Mouse (Mus musculus) cerebellum, postnatal 36 days (tissue): Measurements from ENCODE around the gene Rfx4.

ENCODE experiments used
- DNase-seq, 2 experiments: peaks; one replicate each; pipeline ENCODE4 v3.0.0; 2021 to 2022; ENCODE audit warnings: mixed read lengths in 2 of 2

Gene Rfx4

GRCm38 (mm10) chr10:84913148-84913547, 157.3 kb downstream of the Rfx4 start:
- no peak for DNase-seq

GRCm38 (mm10) chr10:84915476-84915875, 159.6 kb downstream of the Rfx4 start:
- no peak for DNase-seq

- DNase-seq: peak; percentile 95 to 96
These were observed 161.2 kb downstream of the Rfx4 start, which contains the start of gene Ric8b for GRCm38 (mm10) chr10:84916810-84917730. Gene Ric8b, plus strand, starts transcription at chr10:84917616.

- no peak for DNase-seq
These were observed 161.9 kb downstream of the Rfx4 start for GRCm38 (mm10) chr10:84917731-84918095.

GRCm38 (mm10) chr10:84926336-84926735, 170.5 kb downstream of the Rfx4 start:
- DNase-seq: no peak

- DNase-seq: no peak
These were observed 171.0 kb downstream of the Rfx4 start for GRCm38 (mm10) chr10:84926885-84927284.

GRCm38 (mm10) chr10:84928465-84928864, 172.6 kb downstream of the Rfx4 start:
- no peak for DNase-seq

GRCm38 (mm10) chr10:84935553-84936209, 179.8 kb downstream of the Rfx4 start:
- no peak for DNase-seq

- no peak for DNase-seq
These were observed 181.1 kb downstream of the Rfx4 start for GRCm38 (mm10) chr10:84936832-84937515.

GRCm38 (mm10) chr10:84938094-84938820, 182.4 kb downstream of the Rfx4 start:
- no peak for DNase-seq

- DNase-seq: no peak
These were observed 183.0 kb downstream of the Rfx4 start for GRCm38 (mm10) chr10:84938886-84939285.

GRCm38 (mm10) chr10:84940356-84940755, 184.5 kb downstream of the Rfx4 start:
- DNase-seq: no peak

GRCm38 (mm10) chr10:84945692-84946091, 189.8 kb downstream of the Rfx4 start:
- no peak for DNase-seq

GRCm38 (mm10) chr10:84948970-84949683, 193.3 kb downstream of the Rfx4 start:
- DNase-seq: no peak

- no peak for DNase-seq
These were observed 193.8 kb downstream of the Rfx4 start for GRCm38 (mm10) chr10:84949684-84950010.

- no peak for DNase-seq
These were observed 194.5 kb downstream of the Rfx4 start for GRCm38 (mm10) chr10:84950384-84950783.

GRCm38 (mm10) chr10:84954236-84954635, 198.4 kb downstream of the Rfx4 start:
- DNase-seq: no peak
